Mouse (Mus musculus): ENCODE data around the gene Cdkal1.

DNA sequence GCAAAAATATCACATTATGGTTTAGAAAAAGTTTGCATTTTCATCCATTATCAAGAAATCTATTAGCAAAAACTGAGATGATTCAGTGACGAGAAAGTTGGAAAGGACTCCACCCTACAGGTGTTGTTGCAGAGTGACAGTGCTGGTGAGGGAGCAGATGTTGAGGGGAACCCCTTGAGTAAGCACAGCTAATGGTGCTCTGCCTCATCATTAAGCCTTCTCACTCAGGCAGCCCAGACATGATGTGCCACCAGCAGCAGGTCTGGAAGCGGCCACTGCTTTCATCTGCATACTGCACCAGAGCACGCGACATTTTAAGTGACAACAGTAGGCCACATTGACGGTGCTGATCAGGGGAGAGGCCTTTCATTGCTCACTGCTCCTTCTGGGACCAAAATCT is 264.8 kb downstream of the Cdkal1 start:
- TF ChIP-seq TCF12 (IDR thresholded peaks at IDR 0.05; ENCODE audit: insufficient read depth, poor library complexity, severe bottlenecking), result no peak
- no peak for TF ChIP-seq CEBPB (IDR thresholded peaks at IDR 0.05; ENCODE audit: insufficient read depth, poor library complexity, severe bottlenecking)
- TF ChIP-seq POLR2A (IDR thresholded peaks at IDR 0.05; ENCODE audit: insufficient read length, low read depth), result no peak
- TF ChIP-seq USF1 (IDR thresholded peaks at IDR 0.05; ENCODE audit: low read depth), result no peak
- TF ChIP-seq MYOG (IDR thresholded peaks at IDR 0.05; ENCODE audit: control insufficient read depth in 1 of 3, insufficient read depth in 1 of 3, insufficient read length in 2 of 3, low read depth in 2 of 3), result no peak

Measured in myocyte (in vitro differentiated cells).